Mouse (Mus musculus) thymus, adult 2 months (tissue): Measurements from ENCODE around the gene Jdp2.

Source experiments
- CTCF ChIP-seq: fragments of 200-500 bp; IDR thresholded peaks from 2 replicates; pipeline ENCODE4 v1.5.1; 2012; ENCODE audit warnings: mild to moderate bottlenecking, control low read depth, low read length, moderate library complexity, borderline replicate concordance; ENCODE audit not compliant: control insufficient read depth, poor library complexity, insufficient read depth; ENCODE audit errors: extremely low read depth
- POLR2A ChIP-seq: fragments of 200-500 bp; IDR thresholded peaks from 2 replicates; pipeline ENCODE4 v1.6.1; 2012; ENCODE audit warnings: mild to moderate bottlenecking, low read length, control low read depth, moderate library complexity; ENCODE audit not compliant: control insufficient read depth, poor library complexity, insufficient read depth; ENCODE audit errors: extremely low read depth

DNA sequence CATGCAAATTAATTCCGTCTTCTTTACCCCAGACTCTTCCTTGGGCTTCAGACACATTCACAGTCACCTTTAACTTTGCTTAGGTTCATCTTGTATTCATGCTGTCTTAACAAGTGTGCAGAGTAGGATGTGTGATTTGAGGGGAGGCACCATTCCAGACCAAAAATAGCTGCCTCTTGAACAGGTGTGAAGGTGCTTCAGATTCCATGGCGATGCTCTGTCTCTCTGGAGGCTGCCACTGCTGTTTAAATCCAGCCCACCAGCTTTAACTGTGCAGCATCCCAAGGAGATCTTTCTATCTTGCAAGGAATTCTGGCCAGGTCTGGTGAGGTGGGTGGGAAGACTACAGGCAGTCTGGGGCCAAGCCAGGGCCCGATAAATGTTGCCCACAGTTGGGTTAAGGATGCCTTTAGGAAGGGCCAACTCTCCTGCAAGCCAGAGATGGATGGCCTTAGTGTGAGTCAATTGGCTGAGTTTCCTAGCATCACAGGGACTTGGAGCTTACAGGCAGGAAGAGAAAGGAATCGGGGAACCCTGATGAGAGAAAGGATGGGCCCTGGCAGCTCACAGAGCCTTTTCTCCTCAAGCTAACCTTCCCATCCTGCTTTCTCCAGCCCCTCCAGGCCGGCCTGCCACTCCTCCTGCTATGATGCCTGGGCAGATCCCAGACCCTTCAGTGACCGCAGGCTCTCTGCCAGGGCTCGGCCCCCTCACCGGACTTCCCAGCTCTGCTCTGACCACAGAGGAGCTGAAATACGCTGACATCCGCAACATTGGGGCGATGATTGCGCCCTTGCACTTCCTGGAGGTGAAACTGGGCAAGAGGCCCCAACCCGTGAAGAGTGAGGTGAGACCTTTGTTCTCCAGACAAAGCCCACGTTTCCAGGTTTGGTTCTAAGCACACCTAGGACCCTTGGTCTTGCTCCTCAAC lies 9.0 kb downstream of the Jdp2 start:
- no peak for TF ChIP-seq CTCF
- TF ChIP-seq POLR2A = no peak
